Mouse (Mus musculus) hindbrain, embryonic 15.5 days (tissue): ENCODE measurements around the gene Tmem121. TPM values are rescaled to one million over a fixed set of nuclear protein-coding genes. Genes with fewer than 3 reads are reported as not detected.

Source experiments
- ATAC-seq: fragments of 200-750 bp; cut with Nextera tagmentation; 2 replicates; pipeline ENCODE4 v1.8.0; 2017; ENCODE audit warnings: low read depth, moderate number of reproducible peaks, moderate TSS enrichment; ENCODE audit not compliant: low FRiP score
- H3K27ac ChIP-seq: fragments of 300-500 bp; sonication (generic); replicated peaks from 2 replicates; pipeline ENCODE4 v1.5.1; 2015; ENCODE audit warnings: mild to moderate bottlenecking, inconsistent platforms
- H3K27me3 ChIP-seq: fragments of 300-500 bp; sonication (generic); 2 replicates; pipeline ENCODE4 v1.6.1; 2015; ENCODE audit warnings: control low read depth, inconsistent platforms
- H3K36me3 ChIP-seq: fragments of 300-500 bp; sonication (generic); 2 replicates; pipeline ENCODE4 v1.6.1; 2015; ENCODE audit warnings: control low read depth, inconsistent platforms
- H3K4me1 ChIP-seq: fragments of 300-500 bp; sonication (generic); replicated peaks from 2 replicates; pipeline ENCODE4 v1.6.1; 2015; ENCODE audit warnings: control low read depth, inconsistent platforms
- H3K4me2 ChIP-seq: fragments of 300-500 bp; sonication (generic); 2 replicates; pipeline ENCODE4 v1.6.1; 2015; ENCODE audit warnings: moderate library complexity, mild to moderate bottlenecking, inconsistent platforms
- H3K4me3 ChIP-seq: fragments of 300-500 bp; sonication (generic); 2 replicates; pipeline ENCODE4 v1.5.1; 2015; ENCODE audit warnings: mild to moderate bottlenecking, inconsistent platforms
- H3K9ac ChIP-seq: fragments of 300-500 bp; sonication (generic); 2 replicates; pipeline ENCODE4 v1.6.1; 2015; ENCODE audit warnings: inconsistent platforms
- H3K9me3 ChIP-seq: fragments of 300-500 bp; sonication (generic); 2 replicates; pipeline ENCODE4 v1.6.1; 2016; ENCODE audit warnings: control low read depth, inconsistent platforms
- WGBS: fragments of 180-500 bp; shearing (Covaris S2); methylation state at CpG from one replicate; pipeline ENCODE4 v1.1.7; 2015; 5-methylcytosine and 5-hydroxymethylcytosine counted together
- polyA plus RNA-seq: library from polyadenylated mRNA; unstranded; fragments of >200 nt; fragmentation: Nextera tagmentation; extraction: Ambion mirVana; gene quantifications from 2 replicates; pipeline ENCODE4 v1.2.1, GENCODE M21; 2015

Tmem121 gene
- polyA plus RNA-seq, 1 experiment from 2014 or later: 49.8 TPM

GRCm38 (mm10) chr12:113202008-113202407 lies 16.3 kb downstream of the Tmem121 start:
- Histone ChIP-seq H3K36me3 (no peaks in the 10 kb centered on the region), H3K4me1 (no peaks in the 10 kb centered on the region), H3K4me2 (no peak overlapping the region), H3K9ac (no peak overlapping the region), H3K9me3 (no peaks in the 10 kb centered on the region), H3K27ac (no peak overlapping the region), H3K4me3 (no peak overlapping the region), H3K27me3 (no peaks in the 10 kb centered on the region)
- ATAC-seq: no peak

- H3K9me3 ChIP-seq: no peaks in the 10 kb centered on the region
- no peak overlapping the region for H3K4me2 ChIP-seq
- no peak overlapping the region for H3K27ac ChIP-seq
- H3K27me3 ChIP-seq: no peaks in the 10 kb centered on the region
- H3K4me1 ChIP-seq: no peaks in the 10 kb centered on the region
- no peak overlapping the region for H3K9ac ChIP-seq
- H3K36me3 ChIP-seq: no peaks in the 10 kb centered on the region
- no peak overlapping the region for H3K4me3 ChIP-seq
- WGBS: 82% methylated on average over 7 of the region's 7 CpGs
- ATAC-seq: no peak
Observed at GRCm38 (mm10) chr12:113203522-113203921, 17.8 kb downstream of the Tmem121 start.

- ATAC-seq: no peak
- no peak overlapping the region for H3K4me3 ChIP-seq
- no peak overlapping the region for H3K27ac ChIP-seq
- no peaks in the 10 kb centered on the region for H3K27me3 ChIP-seq
- 88% methylated on average over 7 of the region's 7 CpGs for WGBS
- no peaks in the 10 kb centered on the region for H3K36me3 ChIP-seq
- H3K4me1 ChIP-seq: no peaks in the 10 kb centered on the region
- H3K9me3 ChIP-seq: no peaks in the 10 kb centered on the region
- no peak overlapping the region for H3K4me2 ChIP-seq
- H3K9ac ChIP-seq: no peak overlapping the region
Observed at GRCm38 (mm10) chr12:113205251-113205942, 19.7 kb downstream of the Tmem121 start.

- Histone ChIP-seq H3K9me3 (no peaks in the 10 kb centered on the region), H3K4me1 (no peaks in the 10 kb centered on the region), H3K9ac (no peak overlapping the region), H3K27me3 (no peaks in the 10 kb centered on the region), H3K4me2 (no peak overlapping the region), H3K36me3 (no peaks in the 10 kb centered on the region), H3K4me3 (no peak overlapping the region), H3K27ac (no peak overlapping the region)
- WGBS: 81% methylated on average over 6 of the region's 6 CpGs
- ATAC-seq: no peak
Observed at GRCm38 (mm10) chr12:113207737-113208136, 22.0 kb downstream of the Tmem121 start.

DNA sequence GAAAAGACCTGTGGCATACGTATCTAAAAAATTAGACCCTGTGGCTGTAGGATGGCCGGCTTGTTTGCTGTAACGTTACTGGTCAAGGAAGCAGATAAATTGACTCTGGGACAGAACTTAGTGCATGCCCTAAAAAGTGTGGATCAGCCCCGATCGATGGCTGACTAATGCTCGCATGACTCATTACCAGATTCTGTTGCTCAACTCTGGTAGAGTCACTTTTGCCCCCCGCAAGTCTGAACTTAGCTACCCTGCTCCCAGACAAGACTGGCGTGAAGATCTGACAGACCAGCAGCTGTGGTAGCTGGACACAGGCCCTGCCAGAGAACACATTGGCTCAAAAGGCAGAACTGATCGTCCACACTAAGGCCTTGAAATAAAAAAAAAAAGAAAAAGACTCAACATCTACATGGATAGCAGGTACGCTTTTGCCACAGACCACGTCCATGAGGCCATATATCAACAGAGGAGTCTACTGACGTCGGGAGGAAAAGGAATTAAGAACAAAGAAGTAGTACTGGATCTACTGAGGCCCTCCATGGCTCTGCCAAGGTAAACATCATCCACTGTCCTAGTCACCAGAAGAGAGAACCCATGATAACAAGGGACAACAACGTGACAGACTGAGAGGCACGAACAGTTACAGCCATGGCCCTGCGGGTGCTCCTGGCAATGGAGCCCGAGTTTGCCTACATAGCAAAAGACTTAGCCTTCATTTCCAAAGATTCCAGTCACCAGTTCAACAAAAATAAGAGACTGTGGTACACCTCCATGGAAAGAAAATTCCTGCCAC lies 25.1 kb downstream of the Tmem121 start:
- Histone ChIP-seq H3K4me2 (no peak overlapping the region), H3K4me1 (no peaks in the 10 kb centered on the region), H3K9me3 (no peaks in the 10 kb centered on the region), H3K27me3 (no peaks in the 10 kb centered on the region), H3K4me3 (no peak overlapping the region), H3K27ac (no peak overlapping the region), H3K9ac (no peak overlapping the region), H3K36me3 (no peaks in the 10 kb centered on the region)
- no peak for ATAC-seq
- WGBS: 91% methylated on average over 17 of the region's 17 CpGs

GRCm38 (mm10) chr12:113211772-113212171 lies 26.0 kb downstream of the Tmem121 start:
- Histone ChIP-seq H3K27ac (no peak overlapping the region), H3K4me3 (no peak overlapping the region), H3K27me3 (no peaks in the 10 kb centered on the region), H3K4me1 (no peaks in the 10 kb centered on the region), H3K4me2 (no peak overlapping the region), H3K9me3 (no peaks in the 10 kb centered on the region), H3K9ac (no peak overlapping the region), H3K36me3 (no peaks in the 10 kb centered on the region)
- WGBS: 91% methylated on average over 5 of the region's 5 CpGs
- no peak for ATAC-seq

DNA sequence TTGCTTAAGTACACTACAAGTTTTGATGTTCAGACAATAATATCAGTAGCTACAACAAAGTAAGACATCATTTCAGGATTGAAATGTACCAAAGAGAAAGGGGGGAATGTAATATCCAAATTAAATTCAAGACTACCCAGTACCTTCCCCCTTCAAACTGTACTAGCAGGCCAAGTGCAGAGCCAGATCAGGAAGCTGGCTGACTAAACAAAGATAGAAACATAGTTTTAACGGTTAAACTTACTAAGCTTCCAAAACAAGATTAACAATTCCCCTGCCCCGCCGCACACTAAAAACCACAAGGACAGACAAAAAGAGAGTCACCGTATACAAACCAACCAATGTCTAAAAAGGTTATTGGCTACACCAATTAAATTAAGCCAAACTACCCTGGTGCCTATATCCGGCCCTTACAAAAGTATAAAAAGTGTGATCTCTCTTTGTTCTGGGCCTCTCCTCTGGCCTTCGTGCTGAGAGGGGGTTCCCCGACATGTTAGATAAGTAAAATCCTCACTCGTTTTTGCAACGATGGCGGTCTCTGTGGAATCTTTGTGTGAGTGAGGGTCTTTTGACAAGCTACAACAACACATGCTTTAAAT lies 26.7 kb downstream of the Tmem121 start:
- no peaks in the 10 kb centered on the region for H3K4me1 ChIP-seq
- no peaks in the 10 kb centered on the region for H3K27me3 ChIP-seq
- H3K27ac ChIP-seq: no peak overlapping the region
- no peak overlapping the region for H3K4me3 ChIP-seq
- no peak overlapping the region for H3K4me2 ChIP-seq
- 91% methylated on average over 10 of the region's 10 CpGs for WGBS
- no peaks in the 10 kb centered on the region for H3K9me3 ChIP-seq
- ATAC-seq: no peak
- H3K9ac ChIP-seq: no peak overlapping the region
- H3K36me3 ChIP-seq: no peaks in the 10 kb centered on the region

DNA sequence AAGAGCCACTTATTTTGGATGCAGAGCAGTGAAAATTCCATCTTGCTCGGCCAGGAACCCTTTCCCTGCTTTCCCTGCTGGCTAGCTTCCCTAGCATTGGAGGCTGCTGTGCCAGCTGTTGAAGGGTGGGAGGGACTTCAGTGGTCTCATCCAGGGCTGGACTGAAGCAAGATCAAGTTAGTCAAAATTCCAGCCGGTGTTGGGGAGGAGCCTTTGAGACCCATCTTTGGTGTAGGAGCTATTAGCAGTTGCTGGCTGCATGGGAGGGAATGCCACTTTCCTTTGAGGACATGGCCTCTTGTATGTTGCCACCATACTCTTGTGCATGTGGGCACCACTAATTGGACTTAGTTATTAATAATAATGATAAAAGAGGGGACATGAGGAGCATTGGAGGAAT lies 27.5 kb downstream of the Tmem121 start:
- no peak overlapping the region for H3K4me2 ChIP-seq
- no peaks in the 10 kb centered on the region for H3K27me3 ChIP-seq
- WGBS: 80% methylated on average over 2 of the region's 2 CpGs
- no peaks in the 10 kb centered on the region for H3K36me3 ChIP-seq
- H3K4me1 ChIP-seq: no peaks in the 10 kb centered on the region
- no peak for ATAC-seq
- H3K9me3 ChIP-seq: no peaks in the 10 kb centered on the region
- H3K9ac ChIP-seq: no peak overlapping the region
- no peak overlapping the region for H3K4me3 ChIP-seq
- H3K27ac ChIP-seq: no peak overlapping the region

GRCm38 (mm10) chr12:113214072-113214808 lies 28.5 kb downstream of the Tmem121 start:
- no peak overlapping the region for H3K4me2 ChIP-seq
- H3K9me3 ChIP-seq: no peaks in the 10 kb centered on the region
- no peaks in the 10 kb centered on the region for H3K27me3 ChIP-seq
- ATAC-seq: no peak
- H3K9ac ChIP-seq: no peak overlapping the region
- 85% methylated on average over 25 of the region's 25 CpGs for WGBS
- no peaks in the 10 kb centered on the region for H3K36me3 ChIP-seq
- H3K4me3 ChIP-seq: no peak overlapping the region
- H3K4me1 ChIP-seq: no peaks in the 10 kb centered on the region
- H3K27ac ChIP-seq: no peak overlapping the region

DNA sequence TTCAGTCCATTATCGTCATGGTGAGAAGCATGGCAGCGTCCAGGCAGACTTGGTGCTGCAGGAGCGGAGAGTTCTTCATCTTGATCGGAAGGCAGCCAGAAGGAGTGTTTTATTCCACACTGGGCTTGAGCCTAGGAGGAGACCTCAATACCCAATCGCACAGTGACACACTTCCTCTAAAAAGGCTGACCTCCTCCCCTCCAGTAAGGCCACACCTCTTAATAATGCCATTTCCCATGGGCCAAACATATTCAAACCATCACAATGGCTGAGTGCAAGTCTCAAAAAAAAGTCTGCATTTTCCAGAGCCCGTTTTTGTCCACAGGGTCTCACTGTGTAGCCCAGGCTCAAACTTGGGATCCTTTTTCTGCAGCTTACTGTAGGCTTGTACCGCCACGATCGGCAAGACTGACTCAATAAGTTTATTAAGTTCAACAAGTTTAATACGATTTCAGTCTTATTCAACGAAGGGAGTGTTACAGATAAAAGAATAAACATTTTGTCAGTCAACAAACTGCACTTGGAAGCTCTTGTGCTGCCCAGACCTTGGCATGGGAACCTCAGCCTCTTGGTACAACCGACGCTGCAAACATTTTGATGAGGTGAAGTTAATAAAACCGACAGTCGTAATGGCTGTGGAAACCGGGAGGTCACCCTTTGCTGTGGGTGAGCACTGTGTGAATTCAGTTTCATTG lies 29.4 kb downstream of the Tmem121 start:
- no peaks in the 10 kb centered on the region for H3K9me3 ChIP-seq
- H3K4me2 ChIP-seq: no peak overlapping the region
- H3K9ac ChIP-seq: no peak overlapping the region
- 84% methylated on average over 16 of the region's 16 CpGs for WGBS
- no peak overlapping the region for H3K27ac ChIP-seq
- H3K4me1 ChIP-seq: no peaks in the 10 kb centered on the region
- no peaks in the 10 kb centered on the region for H3K36me3 ChIP-seq
- no peaks in the 10 kb centered on the region for H3K27me3 ChIP-seq
- no peak for ATAC-seq
- no peak overlapping the region for H3K4me3 ChIP-seq

DNA sequence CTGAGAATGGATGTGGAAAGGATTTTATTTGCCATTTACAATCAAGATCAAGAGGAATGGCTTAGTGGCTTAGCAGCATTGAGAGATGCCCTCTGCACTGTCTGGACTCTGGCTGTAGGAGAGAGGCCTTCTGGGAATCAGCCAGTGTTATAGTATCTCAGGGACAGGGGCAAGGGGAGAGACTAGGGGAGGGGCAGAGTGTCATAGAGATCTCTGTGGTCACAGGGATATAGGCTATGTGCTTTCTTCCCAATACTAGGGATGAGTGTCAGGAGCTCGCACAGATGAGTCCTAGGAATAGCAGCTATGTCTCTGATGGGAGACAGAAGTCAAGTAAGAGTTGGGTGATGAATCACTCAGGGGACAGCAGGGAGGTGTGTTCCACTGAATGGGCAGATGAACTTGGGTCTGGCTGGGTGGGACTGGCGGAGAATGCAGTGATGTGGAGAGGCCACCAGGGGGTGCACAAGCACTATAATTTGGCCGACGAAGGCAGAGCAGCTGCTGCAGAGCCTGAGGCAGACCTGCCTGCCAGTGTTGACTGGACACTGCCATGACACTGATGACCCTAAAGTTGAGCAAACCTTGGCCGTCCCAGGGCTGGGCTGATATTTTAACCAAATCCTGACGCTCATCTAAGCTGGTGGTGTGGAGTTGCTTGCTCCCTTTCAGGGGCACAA lies 30.1 kb downstream of the Tmem121 start:
- no peak overlapping the region for H3K9ac ChIP-seq
- no peaks in the 10 kb centered on the region for H3K4me1 ChIP-seq
- no peak overlapping the region for H3K4me3 ChIP-seq

More for the DNA sequence above, 30.1 kb downstream of the Tmem121 start:
- Histone ChIP-seq H3K27ac (no peak overlapping the region), H3K4me2 (no peak overlapping the region), H3K27me3 (no peaks in the 10 kb centered on the region), H3K36me3 (no peaks in the 10 kb centered on the region), H3K9me3 (no peaks in the 10 kb centered on the region)
- ATAC-seq: peak; percentile 45; the same call in 1 of the 2 replicates
- 13% methylated on average over 6 of the region's 6 CpGs for WGBS
